Mouse (Mus musculus) bone marrow macrophage, adult 2 months (primary cell): ENCODE measurements at regions not wholly inside any gene's neighbourhood (a gene's known extent, or its start where the extent isn't known, plus 50 kb on each side); places are given as distances from the start of the nearest gene placed in this dataset.

Source experiments
- H3K27ac ChIP-seq: 2 replicates; pipeline ENCODE4 v1.5.1; 2012; ENCODE audit warnings: low read depth, low read length; ENCODE audit not compliant: insufficient read depth
- H3K4me1 ChIP-seq: 2 replicates; pipeline ENCODE4 v1.6.1; 2012; ENCODE audit warnings: low read length; ENCODE audit not compliant: control insufficient read depth, insufficient read depth
- H3K4me3 ChIP-seq: 2 replicates; pipeline ENCODE4 v1.5.1; 2012; ENCODE audit warnings: mild to moderate bottlenecking, low read length, moderate library complexity; ENCODE audit not compliant: insufficient read depth
- CTCF ChIP-seq: IDR thresholded peaks from 2 replicates; pipeline ENCODE4 v1.5.1; 2012; ENCODE audit warnings: low read depth, mild to moderate bottlenecking, low read length, moderate library complexity
- POLR2A ChIP-seq: IDR thresholded peaks from 2 replicates; pipeline ENCODE4 v1.6.1; 2012; ENCODE audit warnings: mild to moderate bottlenecking, low read depth, low read length, borderline replicate concordance

GRCm38 (mm10) chr14:104027077-104027899 is 183.1 kb upstream of the Ednrb start:
- H3K4me3 ChIP-seq: no peak overlapping the region
- TF ChIP-seq POLR2A (no peak), CTCF (no peak)
- peaks cover 19% of the 10 kb centered on the region for H3K4me1 ChIP-seq
- peak overlapping the region; percentile 14; the same call in 1 of the 2 replicates for H3K27ac ChIP-seq

DNA sequence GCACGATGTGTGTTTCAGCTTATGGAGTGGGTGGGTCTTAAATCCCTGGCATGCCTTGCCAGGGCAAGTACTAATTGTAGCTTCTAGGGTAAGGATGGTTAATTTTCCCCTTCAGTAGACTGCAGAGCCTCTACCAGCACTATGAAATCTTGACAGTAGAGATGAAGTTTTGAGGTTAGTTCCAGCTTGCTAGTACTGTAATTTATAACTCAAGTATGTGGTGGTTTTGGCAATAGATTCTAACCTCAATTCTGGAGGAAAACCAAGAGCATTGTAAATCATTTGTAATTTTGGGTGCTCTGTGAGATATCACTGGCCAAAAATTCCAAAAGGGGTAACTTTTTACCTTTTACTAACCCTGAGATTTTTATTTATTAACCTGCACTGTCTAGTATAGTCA is 164.3 kb upstream of the Ednrb start:
- Histone ChIP-seq H3K27ac (no peak overlapping the region), H3K4me1 (peaks cover 14% of the 10 kb centered on the region), H3K4me3 (no peak overlapping the region)
- TF ChIP-seq CTCF: no peak
- TF ChIP-seq POLR2A: no peak

- H3K4me3 ChIP-seq: no peak overlapping the region
- peaks cover 27% of the 10 kb centered on the region for H3K4me1 ChIP-seq
- H3K27ac ChIP-seq: no peak overlapping the region
- TF ChIP-seq CTCF: no peak
- no peak for TF ChIP-seq POLR2A
These were observed 162.2 kb upstream of the Ednrb start for GRCm38 (mm10) chr14:104006426-104006825.

- Histone ChIP-seq H3K4me1 (peaks cover 27% of the 10 kb centered on the region), H3K4me3 (no peak overlapping the region), H3K27ac (peak overlapping the region; percentile 38)
- TF ChIP-seq POLR2A (no peak), CTCF (no peak)
These were observed 160.9 kb upstream of the Ednrb start for GRCm38 (mm10) chr14:104005132-104005531.

DNA sequence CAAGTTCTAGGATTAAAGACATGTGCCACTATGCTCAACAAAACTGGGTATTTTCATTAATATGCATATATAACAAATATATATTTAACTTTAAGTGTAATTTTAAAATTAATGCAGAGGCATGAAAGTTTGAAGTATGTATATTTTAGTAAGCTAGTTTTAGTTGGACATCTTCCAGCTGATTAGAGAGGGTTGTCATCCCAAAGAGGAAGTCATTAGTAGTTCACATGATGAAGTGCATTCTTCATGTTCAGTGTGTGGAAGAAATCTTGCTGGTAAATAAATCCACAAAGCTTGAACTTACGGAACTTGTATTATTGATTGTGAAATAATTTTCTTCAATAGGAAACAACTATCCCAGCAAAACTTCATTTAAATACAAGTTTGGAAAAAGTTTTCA is 158.2 kb upstream of the Ednrb start:
- H3K4me3 ChIP-seq: no peak overlapping the region
- H3K4me1 ChIP-seq: peaks cover 27% of the 10 kb centered on the region
- H3K27ac ChIP-seq: peak overlapping the region; percentile 70
- no peak for TF ChIP-seq CTCF
- no peak for TF ChIP-seq POLR2A

DNA sequence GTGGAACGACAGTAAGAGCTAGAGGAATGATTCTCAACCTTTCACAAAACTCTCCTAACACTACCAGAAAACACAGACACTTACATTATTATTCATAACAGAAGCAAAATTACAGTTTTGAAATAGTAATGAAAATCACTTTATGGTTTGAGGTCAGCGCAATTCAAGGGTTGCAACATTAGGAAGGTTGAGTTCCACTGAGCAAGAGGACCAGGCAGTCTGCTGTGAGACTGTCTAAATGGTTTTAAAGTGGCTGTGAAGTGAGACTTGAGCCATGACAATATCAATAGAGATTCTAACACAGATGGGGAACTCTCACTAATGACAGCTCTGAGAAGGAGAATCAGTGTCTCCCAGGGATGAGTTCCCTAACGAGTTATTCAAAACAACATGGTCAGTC is 146.2 kb upstream of the Ednrb start:
- Histone ChIP-seq H3K4me1 (no peaks in the 10 kb centered on the region), H3K27ac (no peak overlapping the region), H3K4me3 (no peak overlapping the region)
- no peak for TF ChIP-seq POLR2A
- no peak for TF ChIP-seq CTCF

- TF ChIP-seq CTCF (no peak), POLR2A (no peak)
- Histone ChIP-seq H3K4me1 (peaks cover 2% of the 10 kb centered on the region; the same call in 1 of the 2 replicates), H3K4me3 (no peak overlapping the region), H3K27ac (no peak overlapping the region)
These were observed 145.7 kb upstream of the Ednrb start for GRCm38 (mm10) chr14:103989949-103990348.

GRCm38 (mm10) chr14:103987266-103987665 is 143.1 kb upstream of the Ednrb start:
- no peak for TF ChIP-seq POLR2A
- TF ChIP-seq CTCF: no peak
- Histone ChIP-seq H3K4me1 (peaks cover 5% of the 10 kb centered on the region), H3K4me3 (no peak overlapping the region), H3K27ac (no peak overlapping the region)

DNA sequence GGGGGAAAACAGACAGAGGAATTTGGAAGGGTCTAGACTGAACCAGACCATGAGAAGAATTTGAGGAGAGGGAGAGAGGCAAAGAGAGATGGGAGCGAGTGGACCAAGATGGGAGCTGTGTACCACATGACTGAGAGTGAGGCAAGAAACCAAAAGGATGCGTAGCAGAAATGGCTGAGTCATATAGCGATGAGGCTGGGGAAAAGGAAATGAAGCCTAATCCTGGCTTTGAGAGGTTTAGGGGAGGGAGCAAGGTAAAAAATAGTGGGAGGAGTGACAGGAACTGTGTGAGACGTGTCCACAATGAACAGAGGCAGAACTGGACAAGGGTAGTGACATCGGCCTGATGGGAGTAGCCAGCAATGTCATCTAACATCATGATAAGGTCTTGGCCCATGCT is 140.1 kb upstream of the Ednrb start:
- Histone ChIP-seq H3K27ac (no peak overlapping the region), H3K4me1 (peaks cover 16% of the 10 kb centered on the region), H3K4me3 (no peak overlapping the region)
- TF ChIP-seq CTCF (no peak), POLR2A (no peak)

DNA sequence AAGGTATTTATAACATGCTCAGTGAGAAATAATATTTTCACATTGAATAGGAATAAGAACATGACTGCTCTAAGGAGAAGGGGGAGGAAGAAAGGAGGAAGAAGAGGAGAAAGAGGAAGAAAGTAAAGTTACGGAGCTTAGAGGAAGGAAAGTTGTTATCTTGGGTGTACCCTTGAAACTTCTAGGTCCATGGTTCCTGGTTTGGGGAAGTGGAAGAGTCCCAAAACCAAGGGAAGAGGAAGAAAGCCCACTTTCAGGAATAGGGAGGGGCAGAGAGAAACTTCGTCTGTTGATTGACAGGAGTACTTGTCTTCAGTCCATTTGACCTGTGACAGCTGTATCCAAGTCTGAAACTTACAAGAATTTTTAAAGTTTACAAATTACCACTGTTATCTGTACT is 134.6 kb upstream of the Ednrb start:
- H3K4me3 ChIP-seq: no peak overlapping the region
- peak overlapping the region; percentile 40; the same call in 1 of the 2 replicates for H3K27ac ChIP-seq
- TF ChIP-seq POLR2A: no peak
- no peak for TF ChIP-seq CTCF

More for the DNA sequence above, 134.6 kb upstream of the Ednrb start:
- H3K4me1 ChIP-seq: peaks cover 18% of the 10 kb centered on the region
